Mouse (Mus musculus) cerebellum, adult 9-11 months (tissue): Measurements from ENCODE around the gene Ifna15.

Experiments used
- DNase-seq: peaks from one replicate; pipeline ENCODE4 v3.0.0; 2022

Gene Ifna15

GRCm38 (mm10) chr4:88513743-88514142, 44.3 kb downstream of the Ifna15 start:
- DNase-seq, result no peak
